Mouse (Mus musculus) right cerebral cortex, postnatal 36 days (tissue): ENCODE measurements at regions not wholly inside any gene's neighbourhood (a gene's known extent, or its start where the extent isn't known, plus 50 kb on each side); places are given as distances from the start of the nearest gene placed in this dataset.

Source experiments
- DNase-seq, 2 experiments: peaks; one replicate each; pipeline ENCODE4 v3.0.0; 2022; ENCODE audit warnings: low spot score in 2 of 2, mixed read lengths in 1 of 2

- no peak for DNase-seq
Measured at GRCm38 (mm10) chr14:68246966-68247365, 1047.1 kb downstream of the Synb start.

GRCm38 (mm10) chr14:68240146-68240545 is 1054.0 kb downstream of the Synb start:
- no peak for DNase-seq

- no peak for DNase-seq
Measured at GRCm38 (mm10) chr14:68224152-68224551, 1069.9 kb downstream of the Synb start.

GRCm38 (mm10) chr14:68219025-68219595 is 1075.0 kb downstream of the Synb start:
- DNase-seq: no peak

GRCm38 (mm10) chr14:68218471-68218870 is 1075.6 kb downstream of the Synb start:
- peak; percentile 6 to 44 for DNase-seq

GRCm38 (mm10) chr14:68217986-68218385 is 1076.1 kb downstream of the Synb start:
- no peak for DNase-seq

- DNase-seq: no peak
Measured at GRCm38 (mm10) chr14:68213879-68214278, 1080.2 kb downstream of the Synb start.

GRCm38 (mm10) chr14:68198802-68199201 is 1095.3 kb downstream of the Synb start:
- DNase-seq: no peak

GRCm38 (mm10) chr14:68197470-68197800 is 1096.7 kb downstream of the Synb start:
- no peak for DNase-seq

GRCm38 (mm10) chr14:68196762-68197469 is 1097.2 kb downstream of the Synb start:
- DNase-seq: no peak

- DNase-seq: no peak
Measured at GRCm38 (mm10) chr14:68196201-68196600, 1097.9 kb downstream of the Synb start.

- no peak for DNase-seq
Measured at GRCm38 (mm10) chr14:68189876-68190275, 1104.2 kb downstream of the Synb start.

GRCm38 (mm10) chr14:68188325-68188724 is 1105.8 kb downstream of the Synb start:
- DNase-seq: no peak

- DNase-seq: no peak
Measured at GRCm38 (mm10) chr14:68182606-68183005, 1111.5 kb downstream of the Synb start.

- DNase-seq: no peak
Measured at GRCm38 (mm10) chr14:68181168-68181567, 1112.9 kb downstream of the Synb start.
